Mouse (Mus musculus) intestine, embryonic 14.5 days (tissue): ENCODE data around the gene Gadl1. TPM values are rescaled to one million over a fixed set of nuclear protein-coding genes. Genes with fewer than 3 reads are reported as not detected.

Experiments
- ATAC-seq: fragments of 200-750 bp; cut with Nextera tagmentation; replicated peaks from 2 replicates; pipeline ENCODE4 v1.8.0; 2017; ENCODE audit warnings: low read depth, moderate number of reproducible peaks, moderate TSS enrichment, moderate library complexity; ENCODE audit not compliant: low FRiP score, low TSS enrichment
- DNase-seq: peaks from one replicate; pipeline ENCODE4 v3.0.0-alpha.2; 2018; ENCODE audit warnings: low spot score
- H3K27ac ChIP-seq: fragments of 300-500 bp; sonication (generic); 2 replicates; pipeline ENCODE4 v1.5.1; 2014; ENCODE audit warnings: low read depth, mild to moderate bottlenecking, control low read depth
- H3K27me3 ChIP-seq: fragments of 300-500 bp; sonication (generic); replicated peaks from 2 replicates; pipeline ENCODE4 v1.6.1; 2014; ENCODE audit warnings: low read length, control low read depth; ENCODE audit not compliant: control insufficient read depth, insufficient read depth
- H3K36me3 ChIP-seq: fragments of 300-500 bp; sonication (generic); 2 replicates; pipeline ENCODE4 v1.6.1; 2014; ENCODE audit warnings: low read length, control low read depth; ENCODE audit not compliant: control insufficient read depth, insufficient read depth
- H3K4me1 ChIP-seq: fragments of 300-500 bp; sonication (generic); replicated peaks from 2 replicates; pipeline ENCODE4 v1.6.1; 2014; ENCODE audit warnings: low read length, control low read depth, mixed read lengths; ENCODE audit not compliant: control insufficient read depth, insufficient read depth
- H3K4me2 ChIP-seq: fragments of 300-500 bp; sonication (generic); 2 replicates; pipeline ENCODE4 v1.6.1; 2014; ENCODE audit warnings: low read length
- H3K4me3 ChIP-seq: fragments of 300-500 bp; sonication (generic); 2 replicates; pipeline ENCODE4 v1.5.1; 2014; ENCODE audit warnings: low read depth, low read length, control low read depth, mixed read lengths
- H3K9ac ChIP-seq: fragments of 300-500 bp; sonication (generic); 2 replicates; pipeline ENCODE4 v1.6.1; 2014; ENCODE audit warnings: mild to moderate bottlenecking, low read length
- H3K9me3 ChIP-seq: fragments of 300-500 bp; sonication (generic); 2 replicates; pipeline ENCODE4 v1.6.1; 2016; ENCODE audit warnings: low read length, control low read depth; ENCODE audit not compliant: control insufficient read depth
- WGBS: fragments of 180-500 bp; shearing (Covaris S2); extraction: QIAGEN DNeasy Blood & Tissue Kit; methylation state at CpG from one replicate; pipeline ENCODE4 v1.1.7; 2014; 5-methylcytosine and 5-hydroxymethylcytosine counted together
- polyA plus RNA-seq: library from polyadenylated mRNA; unstranded; fragments of >200 nt; fragmentation: Nextera tagmentation; extraction: Ambion mirVana; gene quantifications from 2 replicates; pipeline ENCODE4 v1.2.1, GENCODE M21; 2014

Gadl1 gene
- polyA plus RNA-seq, 1 experiment from 2014 or later = 0.38 TPM

- no peaks in the 10 kb centered on the region for H3K4me1 ChIP-seq
- WGBS = 69% methylated on average over 5 of the region's 5 CpGs
Measured at GRCm38 (mm10) chr9:115883413-115883812, 25.8 kb upstream of the Gadl1 start.

GRCm38 (mm10) chr9:115887571-115887970, 21.7 kb upstream of the Gadl1 start:
- DNase-seq (no peak), ATAC-seq (no peak)
- Histone ChIP-seq H3K9me3 (no peaks in the 10 kb centered on the region), H3K27me3 (no peaks in the 10 kb centered on the region), H3K9ac (no peak overlapping the region), H3K4me2 (no peak overlapping the region), H3K27ac (no peak overlapping the region), H3K4me1 (no peaks in the 10 kb centered on the region), H3K36me3 (no peaks in the 10 kb centered on the region), H3K4me3 (no peak overlapping the region)
- 91% methylated on average over 5 of the region's 5 CpGs for WGBS

More at GRCm38 (mm10) chr9:115883413-115883812, 25.8 kb upstream of the Gadl1 start:
- no peaks in the 10 kb centered on the region for H3K27me3 ChIP-seq
- ATAC-seq (no peak), DNase-seq (no peak)
- H3K9ac ChIP-seq = no peak overlapping the region
- H3K4me3 ChIP-seq = no peak overlapping the region
- H3K36me3 ChIP-seq = no peaks in the 10 kb centered on the region
- H3K4me2 ChIP-seq = no peak overlapping the region
- H3K9me3 ChIP-seq = no peaks in the 10 kb centered on the region
- no peak overlapping the region for H3K27ac ChIP-seq

- no peak overlapping the region for H3K27ac ChIP-seq
- H3K4me3 ChIP-seq = no peak overlapping the region
- H3K36me3 ChIP-seq = no peaks in the 10 kb centered on the region
- H3K4me2 ChIP-seq = no peak overlapping the region
- DNase-seq = no peak
- peaks cover 6% of the 10 kb centered on the region; the same call in 1 of the 2 replicates for H3K9me3 ChIP-seq
- ATAC-seq = no peak
- H3K4me1 ChIP-seq = no peaks in the 10 kb centered on the region
- no peak overlapping the region for H3K9ac ChIP-seq
- WGBS = 90% methylated on average over 4 of the region's 4 CpGs
- no peaks in the 10 kb centered on the region for H3K27me3 ChIP-seq
Measured at GRCm38 (mm10) chr9:115893131-115893530, 16.1 kb upstream of the Gadl1 start.

GRCm38 (mm10) chr9:115893947-115894346, 15.3 kb upstream of the Gadl1 start:
- H3K27ac ChIP-seq = no peak overlapping the region
- H3K9ac ChIP-seq = no peak overlapping the region
- peaks cover 6% of the 10 kb centered on the region; the same call in 1 of the 2 replicates for H3K9me3 ChIP-seq
- no peak for ATAC-seq
- DNase-seq = no peak
- H3K4me1 ChIP-seq = no peaks in the 10 kb centered on the region
- H3K4me3 ChIP-seq = no peak overlapping the region
- H3K27me3 ChIP-seq = no peaks in the 10 kb centered on the region
- H3K4me2 ChIP-seq = no peak overlapping the region
- H3K36me3 ChIP-seq = no peaks in the 10 kb centered on the region
- 87% methylated on average over 10 of the region's 10 CpGs for WGBS

DNA sequence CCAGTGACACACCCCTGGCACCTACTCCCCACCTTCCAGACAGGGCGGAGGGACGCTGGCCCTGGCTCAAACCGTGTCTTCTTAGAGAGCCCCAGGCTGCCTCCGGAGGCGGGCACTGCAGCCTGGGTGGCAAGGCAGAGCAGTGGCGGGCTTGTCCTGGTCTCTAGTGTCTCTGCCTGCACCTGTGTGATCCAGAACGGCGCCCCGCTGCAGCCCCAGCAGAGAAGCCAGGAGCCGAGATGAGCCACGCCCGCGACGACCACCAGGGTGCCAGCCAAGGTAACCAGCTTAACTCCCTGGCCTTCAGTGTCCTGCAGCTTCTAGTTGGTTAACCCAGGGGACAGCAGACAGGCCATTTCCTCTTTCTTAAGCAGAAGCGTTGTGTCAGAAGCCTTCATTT, 930 bp upstream of the Gadl1 start:
- no peak overlapping the region for H3K4me3 ChIP-seq
- H3K9ac ChIP-seq = no peak overlapping the region
- DNase-seq = peak; percentile 51
- WGBS = 14% methylated on average over 15 of the region's 15 CpGs
- no peaks in the 10 kb centered on the region for H3K27me3 ChIP-seq
- 0 out of 2 replicates have a peak overlapping the region, but pooled peaks have one; percentile 15 for H3K4me2 ChIP-seq
- no peak for ATAC-seq
- no peak overlapping the region for H3K27ac ChIP-seq
- H3K4me1 ChIP-seq = no peaks in the 10 kb centered on the region
- no peaks in the 10 kb centered on the region for H3K36me3 ChIP-seq
- H3K9me3 ChIP-seq = no peaks in the 10 kb centered on the region

GRCm38 (mm10) chr9:115914006-115914405, 4.8 kb downstream of the Gadl1 start:
- Histone ChIP-seq H3K27ac (no peak overlapping the region), H3K4me2 (no peak overlapping the region), H3K4me1 (no peaks in the 10 kb centered on the region), H3K9me3 (0 out of 2 replicates have a peak, but pooled peaks cover 1% of the 10 kb centered on the region), H3K27me3 (no peaks in the 10 kb centered on the region), H3K9ac (no peak overlapping the region), H3K4me3 (no peak overlapping the region), H3K36me3 (no peaks in the 10 kb centered on the region)
- ATAC-seq (no peak), DNase-seq (no peak)
- 28% methylated on average over 7 of the region's 7 CpGs for WGBS

DNA sequence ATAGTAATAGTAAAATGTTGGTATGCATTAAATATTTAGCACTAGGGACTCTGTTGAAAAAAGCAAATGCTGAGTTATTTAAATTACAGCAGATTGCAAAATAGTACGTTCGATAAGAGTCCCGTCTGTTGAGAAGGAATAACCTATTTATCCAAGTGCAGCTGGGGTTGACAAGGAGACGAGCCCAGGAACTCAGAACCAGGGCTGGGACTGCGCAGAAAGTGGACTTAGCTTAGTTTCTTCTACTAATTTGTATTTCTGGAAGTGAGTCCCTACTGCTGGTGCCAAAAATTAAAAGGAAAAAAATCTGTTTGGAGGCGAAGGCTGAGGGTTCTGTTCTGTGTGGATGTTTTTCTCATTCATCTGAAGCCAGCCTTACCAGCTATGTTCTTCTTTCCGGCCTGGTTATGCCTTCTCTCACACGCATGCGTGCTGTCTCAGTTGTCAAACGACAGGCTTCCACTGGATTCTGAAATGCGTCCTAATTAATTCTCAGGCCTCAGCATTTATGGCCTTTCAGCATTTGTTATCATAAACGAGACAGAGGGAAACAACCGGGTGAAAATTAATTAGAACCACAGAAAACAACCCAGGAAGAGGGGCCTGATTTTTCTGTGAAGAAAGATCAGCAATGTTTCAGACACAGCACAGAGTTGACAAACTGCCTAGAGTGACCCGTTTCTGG, 6.5 kb downstream of the Gadl1 start:
- H3K9ac ChIP-seq = no peak overlapping the region
- no peaks in the 10 kb centered on the region for H3K27me3 ChIP-seq
- H3K4me3 ChIP-seq = no peak overlapping the region
- no peak overlapping the region for H3K27ac ChIP-seq
- no peak for ATAC-seq
- no peak for DNase-seq
- H3K9me3 ChIP-seq = 0 out of 2 replicates have a peak, but pooled peaks cover 3% of the 10 kb centered on the region
- WGBS = 53% methylated on average over 14 of the region's 14 CpGs
- H3K4me1 ChIP-seq = no peaks in the 10 kb centered on the region
- H3K4me2 ChIP-seq = no peak overlapping the region
- no peaks in the 10 kb centered on the region for H3K36me3 ChIP-seq

DNA sequence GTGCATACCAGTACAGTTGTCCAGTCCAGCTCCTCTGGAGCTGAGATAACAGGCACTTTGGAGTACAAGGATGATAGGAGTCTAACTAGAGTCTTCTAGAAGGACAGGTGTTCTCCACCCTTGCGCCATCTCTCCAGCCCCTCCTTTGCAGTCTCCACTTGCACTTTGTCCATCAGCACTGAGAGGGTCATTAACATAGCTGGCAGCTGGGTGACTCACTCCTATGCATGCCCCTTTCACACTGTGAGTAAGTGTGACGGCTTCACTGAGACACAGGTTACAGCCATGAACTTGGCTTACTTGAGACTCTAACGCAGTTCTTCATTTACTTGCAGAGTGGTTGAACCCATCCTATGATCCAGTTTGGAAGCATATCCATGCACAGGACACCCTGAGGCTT, 10.5 kb downstream of the Gadl1 start:
- H3K4me1 ChIP-seq = no peaks in the 10 kb centered on the region
- no peaks in the 10 kb centered on the region for H3K27me3 ChIP-seq
- H3K4me2 ChIP-seq = no peak overlapping the region
- no peak overlapping the region for H3K9ac ChIP-seq
- no peak overlapping the region for H3K4me3 ChIP-seq
- H3K9me3 ChIP-seq = 0 out of 2 replicates have a peak, but pooled peaks cover 3% of the 10 kb centered on the region
- WGBS = 94% methylated on average over 3 of the region's 3 CpGs
- H3K36me3 ChIP-seq = no peaks in the 10 kb centered on the region
- no peak for DNase-seq
- H3K27ac ChIP-seq = no peak overlapping the region
- no peak for ATAC-seq

DNA sequence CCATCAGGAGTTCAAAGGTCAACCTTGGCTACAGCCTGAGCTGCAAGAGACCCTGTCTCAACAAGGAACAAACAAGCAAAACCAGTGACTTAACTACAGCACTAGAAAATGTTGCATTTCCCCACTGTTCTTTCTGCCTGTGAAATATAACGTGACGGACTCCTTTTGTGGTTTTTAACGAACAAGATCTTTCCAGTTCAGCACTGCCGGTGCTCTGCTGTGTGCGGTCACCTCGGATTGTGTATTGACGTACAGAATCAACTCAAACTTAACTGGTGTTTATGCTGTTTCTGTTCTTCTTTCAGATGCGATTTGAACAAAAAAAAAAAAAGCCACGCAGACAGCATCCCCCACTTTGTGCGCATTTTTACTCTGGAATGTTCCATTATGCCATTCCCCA, 13.4 kb downstream of the Gadl1 start:
- Histone ChIP-seq H3K27me3 (no peaks in the 10 kb centered on the region), H3K4me2 (no peak overlapping the region), H3K4me1 (no peaks in the 10 kb centered on the region), H3K9me3 (0 out of 2 replicates have a peak, but pooled peaks cover 3% of the 10 kb centered on the region), H3K4me3 (no peak overlapping the region), H3K27ac (no peak overlapping the region), H3K9ac (no peak overlapping the region), H3K36me3 (no peaks in the 10 kb centered on the region)
- 90% methylated on average over 10 of the region's 10 CpGs for WGBS
- DNase-seq (no peak), ATAC-seq (no peak)
